Mouse (Mus musculus) bone marrow macrophage, adult 2 months (primary cell): ENCODE results near the gene Camk2g.

Experiments
- CTCF ChIP-seq: IDR thresholded peaks from 2 replicates; pipeline ENCODE4 v1.5.1; 2012; ENCODE audit warnings: low read depth, mild to moderate bottlenecking, low read length, moderate library complexity
- POLR2A ChIP-seq: IDR thresholded peaks from 2 replicates; pipeline ENCODE4 v1.6.1; 2012; ENCODE audit warnings: mild to moderate bottlenecking, low read depth, low read length, borderline replicate concordance

- TF ChIP-seq CTCF (no peak), POLR2A (no peak)
Observed at GRCm38 (mm10) chr14:20695761-20696520, 97.9 kb downstream of the Camk2g start.
